Mouse (Mus musculus): ENCODE results near the gene 5830473C10Rik.
A peak's percentile ranks its signal among the peaks of the same experiment; 100 is the strongest.
"Not testable (repeated sequence)": the region's sequence is repeated elsewhere in the genome, so short reads cannot be mapped to it uniquely, and the experiment has no call there.

Gene 5830473C10Rik

DNA sequence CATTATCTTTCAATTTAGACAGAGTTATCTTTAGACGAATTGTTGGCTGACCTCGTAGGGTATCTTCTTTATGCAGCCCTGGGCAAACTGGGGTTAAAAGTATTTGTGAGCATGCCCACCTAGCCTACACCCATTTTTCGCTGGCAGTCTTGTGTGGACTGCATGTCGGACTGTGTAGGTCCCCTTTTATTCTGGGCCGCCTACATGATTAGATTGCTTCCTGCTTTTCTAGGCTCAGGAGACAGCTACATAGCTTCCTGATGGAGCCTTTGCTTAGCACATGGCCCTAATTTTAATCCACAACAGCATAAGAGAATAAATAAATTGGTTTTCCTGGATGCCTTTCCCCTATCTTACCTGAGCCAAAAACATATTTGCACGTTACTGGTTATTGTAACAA is 35.2 kb downstream of the 5830473C10Rik start:
- DNase-seq: no peak

DNA sequence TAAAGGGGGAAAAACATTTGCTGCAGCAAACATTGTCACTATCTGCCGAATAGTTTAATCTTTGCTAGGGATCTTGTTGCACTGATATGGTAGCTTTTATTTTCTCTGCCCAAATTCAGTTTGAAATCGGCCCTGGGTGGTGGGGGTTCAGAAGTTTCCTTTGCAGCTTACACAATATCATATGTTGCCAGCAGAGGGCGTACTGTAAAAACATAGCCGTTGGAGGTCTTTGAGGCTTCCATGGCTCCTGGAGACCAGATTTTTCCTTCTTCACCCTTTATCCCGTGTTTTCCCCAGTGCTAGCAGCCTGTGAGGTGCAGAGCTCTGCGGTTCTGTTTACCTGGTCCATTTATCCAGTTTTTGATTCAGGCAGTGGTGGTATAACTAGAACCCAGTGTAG is 40.6 kb downstream of the 5830473C10Rik start:
- DNase-seq: peak; percentile 25

DNA sequence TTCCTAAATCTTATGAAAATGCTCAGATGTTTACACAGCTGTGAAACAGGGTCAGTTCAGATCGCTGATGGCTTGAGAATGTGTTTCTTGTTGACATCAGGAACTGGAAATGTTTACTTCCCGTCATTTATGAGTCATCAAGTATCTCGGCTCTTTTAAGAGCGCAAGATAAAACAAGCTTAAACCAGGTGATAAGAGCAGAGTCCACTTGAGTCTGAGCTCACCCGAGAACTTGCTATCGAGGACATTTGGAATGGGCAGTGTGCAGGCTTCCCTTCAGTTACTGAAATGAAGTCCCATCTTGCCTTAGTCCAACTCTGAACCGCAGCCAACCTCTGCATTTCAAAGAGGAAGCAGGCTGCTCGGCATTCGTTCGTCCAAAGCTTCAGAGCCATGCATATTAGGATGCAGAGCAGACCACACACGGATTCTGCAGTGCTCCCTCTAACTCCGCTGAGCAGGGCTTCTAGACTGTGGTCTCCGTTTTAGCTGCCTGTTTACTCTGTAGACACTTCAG is 42.6 kb downstream of the 5830473C10Rik start:
- DNase-seq: no peak

DNA sequence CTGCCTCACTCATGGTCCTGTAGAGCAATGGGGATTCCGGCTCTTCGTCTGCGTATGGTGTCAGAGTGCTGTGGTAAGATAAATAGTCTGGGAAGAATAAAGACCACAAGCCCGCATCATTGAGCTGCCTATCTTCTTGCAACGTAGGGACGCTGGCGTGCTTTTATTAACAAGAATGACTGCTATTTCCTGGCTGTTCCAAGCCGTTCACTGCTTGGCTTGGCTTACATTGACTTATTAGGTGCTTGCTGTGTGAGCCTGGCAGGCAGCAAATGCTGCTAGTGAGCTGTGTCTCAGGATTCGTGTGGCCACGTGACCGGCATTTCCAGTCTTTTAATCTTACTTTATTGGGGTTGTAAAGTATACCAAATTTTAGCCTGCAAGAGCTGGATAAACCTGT is 48.0 kb downstream of the 5830473C10Rik start:
- no peak for DNase-seq

DNA sequence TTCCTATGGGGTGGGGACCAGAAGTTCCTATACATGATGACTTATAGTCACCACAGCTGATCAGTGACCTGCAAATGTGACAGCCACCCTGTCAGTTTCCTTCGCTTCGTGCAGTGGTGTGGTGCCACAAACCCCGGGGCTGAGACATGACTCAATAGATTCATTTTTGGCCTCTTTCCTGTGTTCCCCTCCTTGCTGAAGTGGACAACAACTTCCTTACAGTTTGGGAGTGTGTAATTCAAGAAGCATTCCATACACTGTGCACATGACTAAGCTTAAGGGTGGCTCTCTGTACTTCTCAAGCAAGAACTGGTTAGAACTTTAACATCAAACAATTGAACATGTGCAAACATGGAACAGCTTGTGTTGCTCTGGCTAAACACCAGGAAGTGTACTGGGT is 50.5 kb downstream of the 5830473C10Rik start:
- no peak for DNase-seq

DNA sequence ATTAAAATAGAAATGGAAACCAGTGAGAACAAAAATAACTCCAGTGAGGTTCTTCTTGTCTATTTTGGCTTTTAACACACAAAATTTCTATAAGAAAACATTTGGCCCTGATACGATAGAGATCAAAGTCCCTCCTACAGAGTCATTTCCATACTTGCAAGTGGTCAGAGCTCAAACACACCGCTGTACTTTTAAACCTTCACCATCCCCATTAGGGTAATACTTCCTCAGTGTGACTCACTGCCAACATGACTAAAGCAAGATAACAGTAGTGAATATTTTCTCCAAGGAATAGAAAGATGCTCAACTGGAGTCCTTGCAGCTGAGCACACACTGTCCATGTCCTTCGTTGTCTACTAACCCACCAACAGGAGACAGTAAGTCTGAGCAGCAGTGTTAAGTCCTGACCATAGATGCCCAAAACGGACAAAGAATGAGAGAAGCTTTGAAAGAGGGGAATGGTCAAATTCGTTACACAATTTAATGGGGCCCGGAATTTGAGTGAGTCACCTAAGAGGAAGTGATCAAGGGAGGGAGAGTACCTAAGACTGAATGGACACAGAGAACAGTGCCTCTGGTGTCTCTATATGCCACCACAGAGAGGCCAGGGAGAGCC is 51.2 kb downstream of the 5830473C10Rik start:
- DNase-seq: no peak

DNA sequence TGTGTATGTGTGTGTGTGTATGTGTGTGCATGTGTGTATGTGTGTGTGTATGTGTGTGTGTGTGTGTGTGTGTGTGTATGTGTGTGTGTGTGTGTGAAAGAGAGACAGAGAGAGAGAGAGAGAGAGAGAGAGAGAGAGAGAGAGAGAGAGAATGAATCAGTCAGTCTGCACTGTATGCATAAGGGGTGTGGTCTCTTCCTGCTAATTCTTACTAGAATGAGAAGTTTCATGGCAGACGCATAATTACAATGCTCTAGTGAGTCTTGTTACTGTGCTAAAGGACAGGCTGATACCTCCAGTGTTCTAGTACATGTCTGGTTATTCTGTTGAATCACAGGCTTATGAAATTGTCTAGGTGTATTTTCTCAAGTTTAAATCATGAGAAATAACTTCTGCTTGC is 51.8 kb downstream of the 5830473C10Rik start:
- not testable (repeated sequence) for DNase-seq

DNA sequence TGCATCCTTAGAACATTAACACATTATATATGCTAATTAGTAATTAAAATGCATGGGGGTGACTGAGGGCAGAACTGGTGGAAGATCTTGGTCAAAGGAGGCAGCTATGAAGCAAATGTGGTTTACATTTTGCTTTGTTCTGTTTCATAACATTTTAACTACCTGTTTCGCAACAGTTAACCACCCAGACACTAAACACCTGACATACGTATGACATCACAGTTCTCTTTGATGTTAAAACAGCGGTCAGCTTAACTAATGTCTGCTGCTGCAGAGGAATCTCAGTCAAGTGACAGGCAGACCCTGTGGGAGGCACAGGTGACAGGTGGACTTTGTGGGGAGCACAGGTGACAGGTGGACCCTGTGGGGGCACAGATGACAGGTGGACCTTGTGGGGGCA is 57.0 kb downstream of the 5830473C10Rik start:
- DNase-seq: no peak

DNA sequence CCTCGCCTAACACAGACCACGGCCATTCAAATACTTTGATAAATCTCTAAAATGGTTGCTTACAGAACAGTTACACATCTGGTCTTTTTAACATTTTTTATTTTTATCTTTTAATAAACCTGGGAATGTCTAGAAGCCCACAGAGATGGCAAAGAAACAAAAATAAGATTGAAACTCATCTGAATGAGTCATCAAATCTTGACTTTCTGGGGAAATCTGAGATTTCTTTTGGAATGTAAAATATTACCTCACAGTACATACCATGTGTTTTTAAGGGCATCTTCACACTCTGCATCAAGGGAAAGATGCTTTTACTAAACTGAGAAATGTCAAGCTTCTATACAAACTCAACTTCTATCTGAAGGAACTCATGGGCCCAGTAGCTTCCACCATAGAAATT is 60.4 kb downstream of the 5830473C10Rik start:
- DNase-seq: no peak

DNA sequence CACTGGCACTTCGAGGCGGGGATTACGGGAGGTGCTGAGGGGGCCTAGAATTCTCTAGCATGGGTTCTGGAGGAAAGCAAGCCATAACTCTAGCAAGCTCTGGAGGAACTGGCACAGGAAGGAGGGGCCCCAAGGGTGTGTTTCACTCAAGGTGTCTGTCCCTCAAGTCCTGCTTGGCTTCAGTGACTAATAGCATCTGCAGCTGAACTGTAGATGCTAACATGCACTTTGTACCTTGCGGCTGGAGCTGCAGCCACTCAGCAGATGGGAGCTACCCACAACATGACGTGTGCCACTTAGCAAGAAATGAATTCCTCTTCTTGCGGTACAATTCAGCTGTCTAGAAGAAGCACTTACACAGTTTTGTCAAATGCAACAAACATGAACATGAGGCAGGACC is 60.8 kb downstream of the 5830473C10Rik start:
- DNase-seq: no peak

DNA sequence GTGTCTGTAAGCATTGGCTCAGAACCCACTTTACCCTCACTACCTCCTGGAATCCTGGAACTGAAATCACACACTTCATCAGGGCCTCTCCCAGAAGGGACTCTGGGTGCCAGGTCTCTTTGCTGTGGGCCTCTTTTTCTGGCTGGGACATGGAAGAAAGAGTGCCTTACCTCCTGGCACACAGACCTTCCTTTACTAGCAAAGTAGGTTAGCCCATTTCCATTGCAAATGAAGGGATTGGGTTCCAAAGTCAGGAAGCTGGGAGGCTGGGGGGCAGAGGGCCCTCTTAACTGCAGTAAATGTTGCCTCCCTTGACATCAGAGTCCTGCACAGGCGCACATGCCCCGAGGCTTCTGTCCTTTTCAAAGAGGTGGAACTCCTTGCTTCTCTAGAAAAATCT is 62.3 kb downstream of the 5830473C10Rik start:
- DNase-seq: no peak

DNA sequence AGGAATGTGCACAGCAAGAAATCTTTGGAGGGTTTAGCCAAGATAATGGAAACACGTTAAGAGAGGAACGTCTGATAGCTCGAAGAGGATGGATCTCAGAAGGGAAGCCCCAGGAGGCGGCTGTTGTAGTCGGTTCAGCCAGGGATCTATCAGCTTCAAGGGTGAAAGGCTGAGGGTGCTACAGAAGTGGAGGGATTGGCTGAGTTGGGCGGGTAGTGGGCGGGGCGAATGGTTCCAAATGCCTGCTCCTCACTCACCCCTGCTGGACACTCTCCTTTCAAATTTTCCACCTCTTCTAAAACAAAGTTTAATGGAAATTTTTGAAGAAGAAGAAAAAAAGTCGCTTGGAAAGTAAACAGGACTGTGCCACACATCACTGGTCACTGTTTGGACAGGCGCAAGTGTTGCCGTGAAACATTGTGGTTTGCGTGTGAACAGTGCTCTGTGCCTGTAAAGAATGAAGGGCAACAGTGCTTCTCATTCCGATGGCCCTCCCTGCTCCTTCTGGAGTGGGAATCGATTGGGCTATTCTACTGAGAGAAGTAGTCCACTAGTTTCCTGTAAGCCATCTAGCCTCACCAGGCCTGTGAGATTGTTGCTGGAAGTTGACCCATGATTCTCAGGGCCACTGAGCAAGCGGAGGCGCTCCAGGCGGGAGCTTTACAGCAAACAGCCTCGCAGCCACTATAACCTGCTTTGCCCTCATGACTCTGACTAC is 64.0 kb downstream of the 5830473C10Rik start:
- no peak for DNase-seq

DNA sequence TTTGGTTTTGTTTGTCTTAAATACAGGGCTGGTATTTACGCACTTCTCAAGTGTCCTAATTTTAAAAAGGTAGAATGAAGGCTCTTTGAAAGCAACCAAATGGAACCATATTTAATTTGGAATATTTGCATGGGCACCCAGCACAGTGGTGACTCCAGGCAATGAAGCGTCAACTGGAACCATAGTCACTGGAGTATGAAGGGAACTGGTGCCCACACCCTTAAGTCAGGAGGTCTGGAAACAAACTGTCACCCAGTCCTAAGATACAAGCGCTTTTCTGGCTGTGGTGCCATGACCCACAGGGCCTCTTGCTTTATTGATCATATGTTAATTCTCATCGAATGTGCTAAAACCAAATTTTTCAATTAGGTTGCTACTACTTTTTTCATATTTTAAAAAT is 66.5 kb downstream of the 5830473C10Rik start:
- no peak for DNase-seq

DNA sequence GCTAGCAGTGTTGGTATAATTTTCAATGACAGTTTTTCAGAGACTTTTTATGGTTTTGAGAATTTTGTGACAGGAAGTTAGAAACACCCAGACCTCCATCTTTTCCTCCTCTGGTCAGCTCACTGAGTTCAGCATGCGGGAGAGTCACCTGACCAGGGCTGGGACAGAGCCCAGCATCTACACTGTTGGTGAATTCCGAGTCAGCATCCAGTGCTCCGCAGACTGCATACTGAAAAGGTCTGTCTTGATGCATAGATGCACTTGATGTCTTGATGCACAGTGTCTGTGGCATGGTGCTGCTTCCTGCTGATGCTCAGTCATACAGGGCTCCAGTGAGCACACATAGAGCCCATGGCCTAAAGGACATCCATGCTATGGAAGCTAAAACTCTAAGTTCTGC is 67.1 kb downstream of the 5830473C10Rik start:
- no peak for DNase-seq

DNA sequence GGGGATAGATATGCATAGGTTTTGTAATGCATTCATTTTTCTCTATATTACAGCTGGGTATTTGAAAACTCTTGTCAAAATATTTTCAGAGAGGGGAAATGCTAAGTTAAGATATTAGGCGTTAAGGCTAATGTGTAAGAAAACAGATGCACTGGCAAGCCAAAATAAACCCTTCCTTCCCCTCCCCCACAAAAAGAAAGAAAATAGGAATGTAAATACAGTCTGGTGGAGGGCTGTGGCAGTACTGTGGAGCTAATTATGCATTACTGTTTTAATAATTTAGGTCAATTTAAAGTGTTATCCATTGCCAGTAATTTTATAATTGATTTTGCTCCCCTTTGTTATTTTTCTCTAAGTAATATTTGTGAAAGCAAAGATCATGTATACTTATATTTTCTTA is 67.6 kb downstream of the 5830473C10Rik start:
- no peak for DNase-seq

DNA sequence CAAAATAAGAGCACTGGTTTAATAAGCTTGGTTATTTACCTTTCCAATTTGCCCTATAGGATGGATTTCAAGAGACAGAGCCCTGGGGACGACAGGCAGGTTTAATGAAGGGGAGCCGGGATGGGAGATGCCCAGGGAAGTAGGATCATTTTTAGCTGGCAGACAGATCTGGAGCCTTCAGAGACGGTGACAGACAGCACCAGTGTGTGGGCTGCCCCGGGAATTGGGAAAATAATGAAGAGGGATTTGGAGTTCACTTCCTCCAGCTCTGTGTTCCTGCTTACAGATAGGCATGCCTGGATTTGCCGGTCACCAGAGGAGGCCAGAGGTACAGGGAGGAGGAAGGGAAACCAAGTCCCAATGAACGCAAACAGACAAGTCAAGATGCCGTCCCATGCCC is 74.0 kb downstream of the 5830473C10Rik start:
- DNase-seq: no peak

DNA sequence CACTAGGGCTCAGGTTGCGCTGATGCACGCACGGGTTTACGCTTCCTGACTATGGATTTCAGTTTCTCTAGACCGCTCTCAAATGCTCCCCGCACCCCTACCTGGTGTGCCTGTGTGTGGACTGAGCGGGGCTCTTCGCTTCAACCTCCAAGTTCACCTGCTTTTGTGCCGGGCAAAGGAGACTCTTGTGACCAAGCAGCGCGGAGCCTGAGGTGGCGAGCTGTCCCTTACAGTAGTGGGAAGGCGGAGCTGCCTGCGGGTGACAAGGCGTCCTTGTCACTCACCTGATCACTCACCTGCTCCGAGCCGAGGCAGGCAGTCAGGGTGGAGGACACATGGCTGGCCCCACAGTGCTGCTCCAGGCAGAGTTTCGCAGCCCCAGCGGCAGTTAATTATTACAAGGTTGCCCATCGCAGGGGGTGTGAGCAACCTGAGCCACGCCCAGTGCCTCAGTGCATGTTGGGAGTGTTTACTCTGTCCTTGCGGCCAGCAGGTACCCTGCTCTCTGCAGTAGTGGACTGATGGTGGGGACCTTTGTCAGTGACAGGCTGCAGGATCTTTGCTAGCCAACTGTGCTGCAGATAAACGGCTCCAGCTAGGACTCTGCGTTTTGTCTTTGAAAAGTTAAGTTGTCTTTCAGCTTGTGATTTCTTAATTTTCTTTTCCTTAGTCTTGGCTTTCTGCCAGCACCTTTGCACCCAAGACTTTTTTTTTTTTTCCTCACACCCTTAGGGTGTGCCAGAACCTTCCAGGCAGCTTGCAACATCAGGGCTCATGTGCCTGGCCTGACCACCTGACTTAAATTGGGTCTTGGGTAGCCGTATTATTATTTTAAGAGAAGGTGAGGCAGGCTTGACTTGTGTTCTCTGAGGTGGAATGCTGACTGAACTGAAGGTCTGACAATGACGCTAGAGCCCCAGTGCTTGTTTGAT is 79.6 kb downstream of the 5830473C10Rik start, which contains the start of gene Rassf6:
Rassf6 (minus strand) TSS at position 372 of the 932 bp plus-strand sequence.
- DNase-seq: no peak

DNA sequence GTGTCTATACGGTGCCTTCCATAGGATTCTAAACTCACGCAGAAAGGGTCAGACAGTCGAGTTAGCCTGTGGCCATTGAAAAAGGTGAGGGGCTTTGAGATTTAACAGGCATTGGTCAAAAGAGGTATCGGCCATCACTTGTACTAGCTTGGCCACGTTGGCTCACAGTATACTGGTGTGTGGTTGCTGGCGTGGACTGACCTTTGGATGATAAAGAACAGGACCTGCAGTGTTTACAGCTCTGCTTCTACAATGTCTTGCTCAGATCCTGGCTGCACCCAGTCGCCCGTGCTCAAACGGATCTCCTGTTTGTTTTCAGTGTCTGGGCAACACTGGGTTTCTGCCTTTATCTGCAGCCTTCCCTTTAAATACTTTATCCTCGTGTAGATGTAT is 80.3 kb downstream of the 5830473C10Rik start:
- no peak for DNase-seq

DNA sequence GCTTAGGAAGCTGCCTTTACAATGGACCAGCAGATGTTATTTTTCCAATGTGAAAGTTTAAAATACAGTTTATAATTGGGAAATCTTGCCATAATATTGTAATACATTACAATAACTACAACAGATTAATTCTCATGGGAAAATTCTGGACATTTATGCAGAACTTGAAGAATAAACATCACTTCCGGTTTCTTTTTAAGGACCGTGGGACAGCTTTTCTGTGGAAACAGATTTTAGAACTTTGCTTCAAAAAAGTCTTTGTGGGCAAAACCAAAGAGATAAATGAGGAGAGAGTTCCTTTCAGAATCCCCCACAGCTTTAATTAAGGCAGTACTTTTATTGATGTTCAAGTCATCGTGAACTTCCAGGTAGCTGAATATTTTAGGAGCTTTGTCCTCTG is 84.7 kb downstream of the 5830473C10Rik start:
- no peak for DNase-seq

DNA sequence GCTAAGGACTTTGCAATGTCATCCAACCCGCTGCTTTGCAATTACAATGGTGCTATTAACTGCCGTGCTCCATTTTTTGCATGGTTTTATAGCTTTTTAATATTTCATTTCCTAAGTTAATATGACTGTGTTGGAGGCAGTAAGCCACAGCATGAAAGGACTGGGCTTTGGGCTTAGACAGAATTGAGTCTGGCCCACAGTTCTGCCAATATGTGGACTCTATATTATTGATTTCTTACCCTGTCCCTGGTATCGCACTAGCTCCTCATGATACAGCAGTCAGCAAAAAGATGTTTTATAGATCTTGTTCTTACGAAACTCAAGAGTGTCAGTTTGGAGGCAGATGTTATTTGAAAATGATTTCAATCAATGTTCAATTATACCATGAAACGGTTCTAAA is 85.5 kb downstream of the 5830473C10Rik start:
- no peak for DNase-seq

Data from cerebellum, adult 9-10 months (tissue).